Mouse (Mus musculus) E14TG2a.4 (cell line): ENCODE data around the gene Thsd4.

Experiments
- CTCF ChIP-seq: conservative IDR thresholded peaks from 2 replicates; pipeline ENCODE4 v1.5.1; 2014; ENCODE audit warnings: low read length
- NANOG ChIP-seq: IDR thresholded peaks from 2 replicates; pipeline ENCODE4 v1.6.1; 2014; ENCODE audit warnings: borderline replicate concordance, low read length, mixed read lengths
- POU5F1 ChIP-seq: IDR thresholded peaks from 2 replicates; pipeline ENCODE4 v1.6.1; 2014; ENCODE audit warnings: low read length, borderline replicate concordance

GRCm38 (mm10) chr9:60504378-60505285 lies 17.2 kb downstream of the Thsd4 start:
- TF ChIP-seq CTCF = no peak
- no peak for TF ChIP-seq NANOG
- no peak for TF ChIP-seq POU5F1
